Mouse (Mus musculus) effector memory CD4-positive, alpha-beta T cell, adult 5 months (primary cell): ENCODE data around the gene Ercc5. TPM values are rescaled to one million over a fixed set of nuclear protein-coding genes. Genes with fewer than 3 reads are reported as not detected.

ENCODE experiments used
- polyA plus RNA-seq: library from polyadenylated mRNA; unstranded; fragments of 100-300 nt; shearing (Covaris generic); gene quantifications from one replicate; pipeline ENCODE4 v1.2.1, GENCODE M21; 2017

Ercc5 gene
- 24.5 TPM for polyA plus RNA-seq

DNA sequence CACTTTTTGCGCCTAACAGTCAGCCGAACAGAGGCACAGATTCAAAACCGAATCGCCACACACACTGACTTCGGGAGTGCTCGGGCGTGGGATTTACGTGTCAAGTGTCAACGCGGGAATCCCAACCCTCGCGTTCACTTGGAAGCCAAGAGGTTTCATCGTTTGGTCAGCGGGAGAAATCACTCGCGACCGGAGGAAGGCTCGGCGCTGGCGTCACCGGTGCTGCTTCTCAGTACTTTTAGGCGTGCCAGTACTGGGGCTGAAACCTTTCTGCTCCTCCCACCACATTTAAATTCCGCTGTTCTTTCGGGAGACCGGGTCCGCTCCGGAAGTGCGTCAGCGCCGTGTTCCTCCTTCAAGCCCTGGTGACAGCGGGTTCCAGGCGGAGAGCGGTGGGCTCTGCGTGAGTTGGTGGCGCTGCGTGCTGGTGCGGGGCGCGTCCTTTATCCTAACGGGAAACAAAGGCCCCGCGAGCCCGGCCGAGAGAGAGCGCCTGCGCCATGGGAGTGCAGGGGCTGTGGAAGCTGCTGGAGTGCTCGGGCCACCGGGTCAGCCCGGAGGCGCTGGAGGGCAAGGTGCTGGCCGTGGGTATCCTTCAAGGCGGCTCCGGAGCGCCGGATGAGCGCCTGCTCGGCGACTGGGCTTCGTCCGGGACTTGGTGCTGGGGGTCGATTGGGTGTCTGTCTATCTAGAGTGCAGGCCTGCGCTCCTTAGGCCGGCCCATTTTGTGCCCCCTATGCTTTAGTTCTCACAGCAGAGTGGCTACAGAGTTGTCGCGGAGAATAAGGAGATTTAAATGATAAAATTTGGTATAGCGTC, at the start of gene Ercc5:
TSS of gene Ercc5 (plus strand) at position 182 of the 819 bp plus-strand sequence.

DNA sequence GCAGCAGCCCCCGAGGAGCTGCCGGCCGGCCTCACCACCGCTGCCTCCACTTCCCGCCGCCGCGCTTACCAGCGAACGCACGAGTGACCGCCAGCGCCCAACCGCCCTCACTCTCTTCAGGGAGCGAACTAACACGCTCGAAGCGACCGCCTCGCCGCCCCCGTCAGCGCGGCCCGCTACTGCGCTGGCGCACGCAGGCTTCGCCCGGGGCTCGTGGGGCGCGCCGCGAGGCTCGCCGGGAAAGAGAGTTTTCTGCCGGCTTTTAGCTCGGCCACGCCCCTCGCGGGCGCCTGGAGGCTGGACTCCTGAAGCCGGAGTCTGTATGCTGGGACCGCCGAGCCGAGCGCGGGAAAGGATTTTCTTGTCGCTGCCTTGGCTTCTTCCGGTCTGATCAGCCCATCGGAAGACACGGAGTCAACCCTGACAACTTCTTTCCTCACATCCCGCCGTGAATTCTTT, 45.3 kb upstream of the Ercc5 start, which contains the start of gene Tex30:
TSS of gene Tex30 (minus strand) at position 183 of the 459 bp plus-strand sequence.

DNA sequence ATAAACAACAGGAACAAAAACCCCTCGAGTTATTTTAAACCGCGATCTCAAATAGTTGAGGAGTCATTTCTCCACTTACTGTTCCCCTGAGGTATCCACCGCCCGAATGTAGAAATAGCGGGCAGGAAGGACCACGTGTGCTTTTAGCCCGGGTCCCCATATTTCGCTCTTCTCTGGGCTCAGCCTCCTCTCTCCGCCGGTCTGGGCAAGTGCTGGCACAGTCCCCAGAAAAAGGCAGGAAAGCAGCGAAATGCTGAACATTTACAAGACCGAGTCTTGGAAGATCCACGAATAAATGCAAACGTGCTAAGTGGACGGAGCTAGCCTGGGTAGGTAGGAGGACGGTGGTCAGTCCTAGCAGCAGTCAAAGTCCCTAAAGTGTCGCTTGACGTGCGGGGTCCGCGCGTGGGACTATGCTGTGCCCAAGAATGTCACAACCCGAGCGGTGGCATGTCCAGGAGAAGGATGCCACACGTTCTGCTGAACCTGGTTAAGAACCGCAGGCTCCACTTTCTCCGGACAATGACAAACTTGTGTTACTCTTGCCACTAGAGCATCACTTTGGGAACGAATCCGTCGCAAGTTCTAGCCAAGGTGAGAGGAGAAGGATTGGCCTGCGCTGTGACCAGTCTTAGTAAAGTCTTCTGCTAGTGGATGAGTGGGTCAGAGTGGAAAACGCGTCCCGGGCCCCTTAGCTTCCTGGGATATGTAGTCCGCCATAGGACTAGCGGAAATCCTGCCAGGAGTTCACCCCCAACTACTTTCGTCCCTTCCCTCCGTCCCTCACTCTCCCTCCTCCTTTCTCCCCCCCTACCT, 29.1 kb upstream of the Ercc5 start, which contains the start of the genes Kdelc1 and Bivm:
TSS of gene Kdelc1 (minus strand) at position 570 of the 816 bp plus-strand sequence.
TSS of gene Bivm (plus strand) at position 719 of the 816 bp plus-strand sequence.

DNA sequence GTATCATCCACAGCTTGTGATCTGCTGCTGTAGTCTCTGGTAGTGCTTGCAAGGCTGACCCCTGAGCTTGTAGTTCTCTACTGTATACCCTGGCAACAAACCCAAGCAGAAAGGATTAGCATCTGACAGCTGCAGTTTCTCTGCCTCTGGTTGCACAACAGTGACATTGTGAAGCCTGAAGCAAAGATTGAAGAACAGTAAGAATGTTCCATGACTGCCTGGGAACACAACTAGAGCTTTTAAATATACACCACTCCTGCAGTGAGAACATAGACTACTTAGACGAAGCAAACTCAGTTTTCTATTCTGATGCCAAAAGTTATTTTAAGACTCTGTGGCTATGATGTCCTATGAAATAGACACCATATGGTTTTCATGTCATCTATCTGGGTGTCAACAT, 71.3 kb downstream of the Ercc5 start, which contains the start of gene Mettl21e:
TSS of gene Mettl21e (minus strand) at position 86 of the 400 bp plus-strand sequence.

Other genes with a start within 250 kb of the Ercc5 start
- gene Tpp2, start 214.1 kb upstream of the Ercc5 start, polyA plus RNA-seq = 201 TPM
- 0.32 TPM for gene Mettl21c, start 127.7 kb upstream of the Ercc5 start, polyA plus RNA-seq
- gene Gm8251, start 85.8 kb upstream of the Ercc5 start, polyA plus RNA-seq = 0.30 TPM
- gene Tex30, start 45.3 kb upstream of the Ercc5 start, polyA plus RNA-seq = 94.1 TPM
- 10.9 TPM for gene Kdelc1, start 28.9 kb upstream of the Ercc5 start, polyA plus RNA-seq
- gene Bivm, start 28.8 kb upstream of the Ercc5 start, polyA plus RNA-seq = 7.9 TPM
- gene Mettl21e, start 71.2 kb downstream of the Ercc5 start, polyA plus RNA-seq = not detected